Mouse (Mus musculus) CD4-positive, CD25-positive, alpha-beta regulatory T cell, adult 2 months (primary cell): ENCODE measurements around the gene Epb41.

Source experiments
- DNase-seq: peaks from one replicate; pipeline ENCODE4 v3.0.0-alpha.2; 2012; ENCODE audit warnings: low read depth, low spot score

Gene Epb41

DNA sequence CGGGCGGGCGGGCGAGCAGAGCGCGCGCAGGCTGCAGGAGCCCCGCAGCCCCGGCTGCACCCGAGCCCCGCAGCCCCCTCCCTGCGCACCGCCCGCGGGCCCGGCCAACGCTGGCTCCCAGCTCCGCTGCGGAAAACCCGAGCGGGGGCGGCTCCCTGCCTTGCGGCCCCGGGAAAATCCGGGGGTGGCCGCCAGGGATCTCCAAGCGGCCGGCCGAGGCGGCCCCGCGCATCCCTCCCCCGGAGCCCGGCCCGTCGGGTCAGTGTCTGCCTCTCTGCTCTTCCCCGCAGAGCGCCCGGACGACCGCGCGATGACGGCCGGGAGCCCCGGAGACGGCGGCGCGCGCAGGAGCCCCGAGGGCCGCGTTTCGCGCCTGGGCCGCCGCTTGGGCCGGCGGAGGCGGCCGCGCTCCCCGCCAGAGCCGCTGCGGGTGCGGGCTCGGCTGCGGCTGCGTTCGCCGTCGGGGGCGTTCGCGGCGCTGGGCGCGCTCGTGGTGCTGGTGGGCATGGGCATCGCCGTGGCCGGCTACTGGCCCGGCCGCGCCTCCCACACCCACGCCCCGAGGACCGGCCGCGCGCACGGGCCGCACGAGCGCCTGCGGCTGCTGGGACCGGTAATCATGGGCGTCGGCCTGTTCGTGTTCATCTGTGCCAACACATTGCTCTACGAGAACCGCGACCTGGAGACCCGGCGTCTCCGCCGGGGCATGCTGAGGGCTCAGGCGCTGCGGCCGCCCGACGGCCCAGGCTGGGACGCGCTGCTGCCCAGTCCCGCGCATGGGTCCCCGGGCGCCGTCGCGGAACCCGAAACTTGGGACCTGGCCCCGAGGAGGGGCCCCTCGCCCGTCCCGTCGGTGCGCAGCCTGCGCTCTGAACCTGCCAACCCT lies 153.4 kb downstream of the Epb41 start, which contains the start of gene Tmem200b:
Gene Tmem200b, plus strand, starts transcription at position 311 of the 886 bp plus-strand sequence.
- peak; percentile 15 for DNase-seq

GRCm38 (mm10) chr4:131920595-131921351 lies 154.3 kb downstream of the Epb41 start:
- DNase-seq = peak; percentile 27

- DNase-seq = peak; percentile 24
Observed at GRCm38 (mm10) chr4:131920141-131920594, 155.0 kb downstream of the Epb41 start.

DNA sequence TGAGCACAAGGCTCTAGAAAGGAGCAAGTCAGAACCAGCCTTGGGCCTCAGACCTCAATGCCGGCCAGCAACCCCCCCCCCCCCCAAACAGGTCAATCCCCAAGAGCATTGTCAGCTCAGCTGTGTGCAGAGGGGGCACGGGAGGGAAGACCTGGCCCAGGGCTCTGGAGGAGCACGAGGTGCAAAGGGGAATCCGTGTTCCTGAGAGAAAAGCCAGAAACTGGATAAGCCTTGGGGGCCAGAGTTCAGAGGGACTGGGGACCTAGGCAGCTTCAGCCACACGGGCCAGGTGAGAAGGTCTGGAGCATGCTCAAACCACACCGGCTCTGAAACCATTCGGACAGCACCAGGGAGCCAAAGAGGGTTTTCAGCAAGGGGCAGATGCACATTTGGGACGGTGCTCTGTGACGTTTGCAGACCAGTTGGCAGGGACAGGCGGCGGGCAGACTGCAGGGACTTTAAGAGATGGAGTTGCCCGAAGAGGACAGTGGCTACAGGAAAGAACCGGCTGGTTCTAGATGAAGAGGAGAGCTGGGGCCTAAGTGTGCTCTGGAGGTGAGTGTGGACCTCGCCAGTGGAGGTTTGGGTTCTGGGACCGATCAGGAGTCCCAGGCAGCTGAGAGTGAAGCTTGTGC lies 155.5 kb downstream of the Epb41 start:
- DNase-seq = no peak

GRCm38 (mm10) chr4:131918711-131919500 lies 156.2 kb downstream of the Epb41 start:
- DNase-seq = no peak

DNA sequence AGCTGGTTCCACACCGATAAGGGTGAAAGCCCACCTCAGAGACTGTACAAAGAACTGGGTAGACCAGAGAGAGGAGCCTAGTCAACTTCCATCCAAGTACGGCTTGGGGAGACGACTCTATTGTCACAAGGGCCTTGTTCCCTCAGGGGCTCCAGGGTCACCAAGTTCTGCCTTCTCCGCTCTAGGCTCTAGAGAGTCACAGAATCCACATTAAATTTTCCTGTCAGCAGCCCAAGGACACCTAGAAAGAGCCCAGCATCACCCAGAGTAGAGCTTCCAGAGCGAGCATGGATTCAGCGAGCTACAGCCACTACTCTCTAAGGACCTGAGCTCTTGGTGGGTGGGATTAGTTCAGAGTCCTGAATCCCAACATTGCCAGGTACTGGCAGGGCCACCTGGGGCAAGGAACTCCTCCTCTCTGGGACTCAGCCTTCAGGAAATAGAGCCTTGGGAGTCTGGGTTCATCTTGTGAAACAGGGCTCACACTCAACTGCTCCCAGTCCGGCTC lies 157.0 kb downstream of the Epb41 start:
- DNase-seq = no peak

DNA sequence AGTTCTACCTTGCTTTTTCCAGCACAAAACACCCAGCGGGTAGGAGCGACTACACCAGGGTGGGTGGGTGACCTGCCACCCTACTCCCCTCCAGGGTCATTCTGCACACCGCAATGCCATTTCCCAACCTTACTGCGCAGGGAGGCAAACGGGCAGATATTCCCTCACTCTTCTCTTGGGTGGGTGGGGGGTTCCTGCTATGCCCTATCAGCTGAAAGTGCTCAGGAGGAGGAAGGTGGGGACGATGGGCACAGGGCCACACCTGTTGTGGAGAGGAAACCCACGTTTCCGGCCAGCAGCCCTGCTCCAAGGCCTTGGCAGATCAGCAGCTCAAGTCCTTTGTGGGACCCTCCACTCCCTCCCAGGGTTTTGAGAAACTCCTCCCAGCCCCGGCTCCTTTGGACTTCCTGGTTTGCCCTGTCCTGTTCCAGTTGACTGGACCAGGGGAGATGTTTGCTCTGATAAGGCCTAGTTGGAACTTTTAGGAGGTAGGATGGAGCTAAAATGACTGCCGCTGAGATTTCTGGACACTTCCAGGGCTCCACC lies 158.0 kb downstream of the Epb41 start:
- DNase-seq = no peak

DNA sequence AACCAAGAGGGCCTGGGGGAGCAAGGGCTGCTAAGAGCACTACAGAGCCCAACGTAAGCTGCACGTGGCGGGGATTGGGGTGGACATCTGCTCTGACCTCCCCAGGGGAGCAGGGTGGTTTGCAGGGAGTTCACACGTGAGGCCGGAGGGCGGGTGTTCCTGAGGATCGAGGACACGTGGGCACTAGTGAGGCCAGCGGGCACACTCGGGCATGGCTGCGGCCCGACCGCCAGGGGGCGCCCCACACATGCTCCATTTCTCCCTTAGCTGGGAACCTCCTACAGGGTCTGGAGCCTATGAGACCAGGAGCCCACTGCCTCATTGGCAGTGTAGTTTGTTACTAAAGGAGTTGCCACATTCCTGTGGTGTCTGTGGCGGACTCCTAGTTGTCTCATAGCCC lies 158.7 kb downstream of the Epb41 start:
- peak; percentile 81 for DNase-seq

- no peak for DNase-seq
Observed at GRCm38 (mm10) chr4:131915821-131916328, 159.2 kb downstream of the Epb41 start.

DNA sequence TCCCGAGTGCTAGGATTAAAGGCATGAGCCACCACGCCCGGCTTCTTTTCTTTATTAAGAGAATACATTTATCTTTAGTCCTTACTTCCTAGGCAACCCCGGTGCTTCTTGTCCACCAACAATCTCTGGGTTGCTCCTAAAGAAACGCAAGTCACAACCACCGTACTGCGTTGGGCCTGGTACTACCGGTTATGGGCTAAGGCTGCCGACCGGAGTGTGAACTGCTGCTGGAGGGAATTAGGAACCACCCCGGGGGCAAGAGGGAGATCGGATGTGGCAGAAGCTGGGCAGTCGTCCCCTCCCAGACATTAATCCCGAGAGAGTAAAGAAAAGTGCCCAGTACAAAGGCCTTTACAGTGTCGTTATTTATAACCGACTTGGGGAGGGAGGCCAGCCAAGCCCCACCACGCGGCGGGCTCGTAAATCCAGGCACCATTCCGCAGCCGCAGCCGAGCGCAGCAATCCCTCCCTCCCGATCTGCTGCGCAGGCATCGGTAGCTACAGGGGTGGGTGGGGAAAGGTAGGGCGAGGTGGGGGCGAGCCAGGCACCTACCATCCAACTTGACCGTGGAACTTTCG lies 160.1 kb downstream of the Epb41 start:
- DNase-seq = no peak

GRCm38 (mm10) chr4:131914046-131914643 lies 161.0 kb downstream of the Epb41 start:
- no peak for DNase-seq

DNA sequence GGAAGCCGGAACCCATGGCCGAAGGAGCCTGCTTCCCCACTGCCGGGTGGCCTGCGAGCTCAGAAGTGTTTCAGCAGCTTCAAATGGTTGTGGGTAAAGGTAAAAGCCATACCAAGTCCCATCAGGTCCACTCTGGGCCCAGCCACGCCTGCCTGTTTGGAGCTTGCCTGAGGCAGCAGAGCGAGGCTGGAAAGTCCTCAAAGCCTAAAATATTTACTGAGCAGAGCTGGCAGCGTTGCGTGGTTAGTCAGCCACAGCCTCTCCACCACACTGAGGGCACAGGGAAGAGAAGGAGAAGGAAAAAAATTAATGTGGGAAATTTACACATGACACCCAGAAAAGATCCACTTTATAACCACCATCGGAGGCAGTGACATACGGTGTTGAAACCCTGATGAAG lies 161.6 kb downstream of the Epb41 start:
- no peak for DNase-seq

DNA sequence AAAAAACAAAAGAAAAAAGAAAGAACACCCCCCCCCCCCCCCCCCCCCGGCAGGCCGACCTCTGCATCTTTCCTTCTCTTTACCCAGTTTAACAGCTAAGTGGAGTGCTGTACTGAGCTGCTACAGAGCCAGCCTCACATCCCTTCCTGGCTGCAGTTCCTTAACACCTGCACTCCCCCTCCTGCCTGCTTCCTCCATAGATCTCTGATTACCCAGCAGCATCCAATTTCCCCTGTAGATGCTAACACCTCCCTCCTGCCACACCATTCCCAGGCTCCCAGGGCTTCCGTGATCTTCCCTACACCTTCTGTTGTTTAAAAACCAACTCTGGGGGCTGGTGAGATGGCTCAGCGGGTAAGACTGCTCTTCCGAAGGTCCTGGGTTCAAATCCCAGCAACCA lies 163.6 kb downstream of the Epb41 start:
- no peak for DNase-seq

- DNase-seq = no peak
Observed at GRCm38 (mm10) chr4:131910237-131910994, 164.7 kb downstream of the Epb41 start.

DNA sequence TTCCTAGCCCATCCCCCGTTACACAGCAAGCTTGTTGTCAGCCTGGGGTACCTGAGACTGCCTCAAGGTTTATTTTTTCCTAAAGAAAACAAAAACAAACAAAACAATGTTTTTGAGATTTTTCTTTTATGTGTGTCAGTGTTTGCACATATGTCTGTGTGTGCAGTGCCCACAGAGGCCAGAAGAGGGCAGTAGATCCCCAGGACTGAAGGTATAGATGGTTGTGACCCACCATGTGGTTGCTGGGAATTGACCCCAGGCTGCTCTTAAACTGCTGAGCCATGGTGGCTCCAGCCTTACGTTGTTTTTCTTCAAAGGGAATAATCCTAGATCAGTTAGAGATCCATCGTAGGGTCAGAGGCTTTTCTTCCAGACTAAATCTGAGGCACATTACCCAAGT lies 167.2 kb downstream of the Epb41 start:
- DNase-seq = peak; percentile 36

DNA sequence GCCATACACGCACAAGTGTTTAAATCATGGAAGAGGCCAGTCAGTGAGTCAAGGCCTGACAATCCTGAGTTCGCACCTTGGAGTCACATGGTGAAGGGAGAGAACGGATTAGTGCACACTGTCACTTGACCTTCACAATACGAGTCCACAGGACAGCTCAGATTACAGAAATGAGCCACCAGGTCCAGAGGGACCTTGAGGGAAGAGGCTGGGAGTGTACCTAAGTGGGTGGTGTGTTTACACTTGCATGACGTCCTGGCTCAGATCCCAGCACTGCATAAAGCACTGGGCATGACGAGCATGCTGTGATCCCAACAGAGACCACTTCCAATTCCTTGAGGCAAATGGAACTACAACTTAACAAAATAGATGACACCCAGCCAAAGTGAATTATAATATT lies 168.7 kb downstream of the Epb41 start:
- DNase-seq = no peak

DNA sequence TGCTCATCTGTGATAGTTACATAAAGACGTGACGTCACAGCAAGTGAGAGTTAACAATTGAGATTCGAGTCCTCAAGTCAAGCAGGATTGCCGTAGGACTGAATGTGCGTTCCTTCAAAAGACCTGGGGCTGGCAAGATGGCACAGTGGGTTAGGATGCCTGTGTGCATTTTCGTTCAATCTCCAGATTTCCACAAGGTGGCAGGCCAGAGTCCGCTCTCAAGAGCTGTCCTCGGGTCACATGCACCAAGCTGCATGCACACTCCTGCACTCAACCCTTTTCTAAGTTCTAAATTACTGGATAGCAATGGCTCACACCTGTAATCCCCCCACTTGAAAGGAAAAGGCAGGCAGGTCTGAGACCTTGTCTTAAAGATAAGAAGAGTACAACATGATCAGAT lies 170.6 kb downstream of the Epb41 start:
- DNase-seq = peak; percentile 52

- no peak for DNase-seq
Observed at GRCm38 (mm10) chr4:131901090-131901489, 174.0 kb downstream of the Epb41 start.

GRCm38 (mm10) chr4:131899180-131899554 lies 176.0 kb downstream of the Epb41 start:
- DNase-seq = no peak
